Mouse (Mus musculus) C2C12 (cell line): ENCODE measurements around the gene Rhbdl1.

Experiments used
- CTCF ChIP-seq: IDR thresholded peaks from one replicate; pipeline ENCODE4 v1.5.1; 2011; ENCODE audit not compliant: control insufficient read depth, insufficient read depth, insufficient read length
- MYOG ChIP-seq: IDR thresholded peaks from one replicate; pipeline ENCODE4 v1.6.1; 2011; ENCODE audit not compliant: control insufficient read depth, insufficient read length; ENCODE audit errors: extremely low read depth

DNA sequence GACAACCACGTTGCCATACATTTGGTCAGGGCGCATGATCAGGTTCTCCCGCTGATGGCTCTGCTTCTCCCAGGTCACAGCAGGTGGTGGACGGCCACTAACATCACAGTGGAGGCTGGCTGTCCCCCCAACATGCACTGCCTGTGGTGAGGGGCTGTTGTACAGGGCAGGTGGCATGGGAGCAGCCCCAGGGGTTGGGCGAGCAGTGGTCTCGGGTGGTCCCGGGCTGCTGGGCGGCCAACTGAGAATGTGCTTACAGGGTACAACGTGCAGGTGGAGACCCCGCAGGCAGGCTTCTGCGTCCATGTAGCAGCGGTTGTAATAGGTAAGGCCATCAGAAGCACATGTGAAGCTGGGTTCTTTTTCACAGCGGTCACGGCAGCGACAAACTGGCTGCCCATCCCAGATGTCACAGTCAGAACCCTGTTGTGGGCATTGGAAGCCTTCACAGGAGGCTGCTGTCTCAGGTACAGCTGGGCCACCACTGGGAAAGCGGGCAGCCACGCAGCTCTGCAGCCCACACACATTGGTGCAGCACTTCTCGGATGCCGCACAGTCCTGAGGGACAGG, 41.6 kb upstream of the Rhbdl1 start:
- TF ChIP-seq MYOG (no peak), CTCF (no peak)
